Mouse (Mus musculus): ENCODE measurements at regions not wholly inside any gene's neighbourhood (a gene's known extent, or its start where the extent isn't known, plus 50 kb on each side); places are given as distances from the start of the nearest gene placed in this dataset.

DNA sequence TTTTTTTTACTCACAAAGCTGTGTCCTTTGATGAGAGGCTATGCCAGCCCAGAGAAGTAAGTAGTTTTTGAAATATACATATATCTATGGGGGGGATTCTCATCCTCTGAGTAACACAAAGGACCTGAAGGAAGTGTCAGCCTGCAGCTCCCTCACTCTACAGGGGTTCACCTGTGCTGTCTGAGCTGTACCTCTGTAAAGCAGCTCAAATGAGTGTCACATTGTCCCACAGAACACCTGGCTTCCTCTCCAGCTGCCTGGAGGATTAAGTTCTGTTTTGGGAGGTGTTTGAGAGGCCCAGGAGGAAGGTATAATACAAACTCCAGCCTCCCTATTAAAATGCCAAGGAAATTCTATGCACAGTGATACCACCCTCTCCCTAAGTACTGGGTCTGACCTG, 83.3 kb upstream of the Tbc1d5 start:
- no peak for TF ChIP-seq GATA1 (IDR thresholded peaks at IDR 0.05; ENCODE audit: borderline replicate concordance, low read length)
- no peak for TF ChIP-seq FLI1 (IDR thresholded peaks at IDR 0.05; ENCODE audit: low read length)

All from megakaryocyte, embryonic 14.5 days (primary cell).